8 mouse cellular contexts compared by ENCODE assay signal in the genomic region with DNA sequence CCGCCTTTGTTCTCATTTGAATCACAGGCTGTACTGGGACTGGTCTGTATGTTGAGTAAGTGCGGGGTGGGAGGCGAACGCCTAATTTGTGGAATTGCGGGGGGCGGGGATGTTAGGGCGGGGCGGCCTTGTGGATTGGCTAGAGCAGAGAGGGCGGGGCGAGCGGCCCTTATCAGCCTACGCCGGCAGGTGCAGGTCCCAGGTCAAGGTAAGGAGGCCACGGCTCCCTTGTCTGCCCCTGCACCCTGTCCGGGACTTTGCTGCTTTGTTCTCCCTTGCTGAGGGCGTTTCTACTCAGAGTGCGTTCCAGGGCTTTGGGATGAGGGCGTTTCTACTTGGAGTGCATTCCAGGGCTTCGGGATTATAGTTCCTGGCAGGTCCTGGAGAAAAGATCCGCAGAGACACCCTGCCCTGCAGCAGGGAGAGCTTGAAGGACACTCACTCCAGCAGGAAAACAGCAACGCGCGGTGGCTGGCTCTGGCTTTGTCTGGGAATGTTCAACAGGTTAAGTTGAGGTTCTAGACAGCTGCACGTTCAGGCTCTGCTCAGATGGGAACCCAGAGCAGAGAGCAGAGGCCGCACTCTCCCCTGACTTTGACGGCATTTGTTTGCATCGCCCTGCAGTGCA.
DNase-seq lines count a peak whose midpoint lies in the region; ATAC-seq lines count a peak whose summit lies in the region.

No protein-coding gene starts in this region.

- ATAC-seq in embryonic facial prominence, embryonic 15.5 days (ENCODE audit: insufficient number of reproducible peaks, low FRiP score, low TSS enrichment, low read depth), result peak; percentile 90
- peak; percentile 69 for ATAC-seq in heart, embryonic 15.5 days (replicated peaks; ENCODE audit: insufficient number of reproducible peaks, insufficient read depth, low FRiP score, low read depth)
- ATAC-seq in stomach, embryonic 15.5 days (ENCODE audit: insufficient read depth, low FRiP score, low read depth), result peak; percentile 94
- no peak for ATAC-seq in megakaryocyte progenitor cell, adult 5-6 weeks (replicated peaks; ENCODE audit: poor library complexity)

- H3K4me1 ChIP-seq in embryonic facial prominence, embryonic 15.5 days, result peaks cover 48% of the 10 kb centered on the region
- H3K4me1 ChIP-seq in heart, embryonic 15.5 days (replicated peaks), result peaks cover 58% of the 10 kb centered on the region
- H3K4me1 ChIP-seq in stomach, embryonic 15.5 days, result peaks cover 39% of the 10 kb centered on the region

- H3K27ac ChIP-seq in embryonic facial prominence, embryonic 15.5 days (replicated peaks), result peak overlapping the region; percentile 90
- peak overlapping the region; percentile 87 for H3K27ac ChIP-seq in heart, embryonic 15.5 days
- peak overlapping the region; percentile 91 for H3K27ac ChIP-seq in stomach, embryonic 15.5 days

- H3K9me3 ChIP-seq in embryonic facial prominence, embryonic 15.5 days (replicated peaks), result no peaks in the 10 kb centered on the region
- no peaks in the 10 kb centered on the region for H3K9me3 ChIP-seq in heart, embryonic 15.5 days (replicated peaks)
- no peaks in the 10 kb centered on the region for H3K9me3 ChIP-seq in stomach, embryonic 15.5 days

- no peaks in the 10 kb centered on the region for H3K27me3 ChIP-seq in embryonic facial prominence, embryonic 15.5 days
- H3K27me3 ChIP-seq in heart, embryonic 15.5 days, result no peaks in the 10 kb centered on the region
- H3K27me3 ChIP-seq in stomach, embryonic 15.5 days (replicated peaks), result no peaks in the 10 kb centered on the region

- no peaks in the 10 kb centered on the region for H3K36me3 ChIP-seq in embryonic facial prominence, embryonic 15.5 days
- no peaks in the 10 kb centered on the region for H3K36me3 ChIP-seq in heart, embryonic 15.5 days
- H3K36me3 ChIP-seq in stomach, embryonic 15.5 days, result no peaks in the 10 kb centered on the region

- peak overlapping the region; percentile 60 for H3K4me2 ChIP-seq in embryonic facial prominence, embryonic 15.5 days (replicated peaks)
- peak overlapping the region; percentile 67 for H3K4me2 ChIP-seq in heart, embryonic 15.5 days
- H3K4me2 ChIP-seq in stomach, embryonic 15.5 days, result peak overlapping the region; percentile 58

- peak; percentile 87 for DNase-seq in adrenal gland, adult 2 months
- peak; percentile 87 for DNase-seq in kidney, postnatal 10 days
- DNase-seq in lung, postnatal 36 days, result peak; percentile 90
- DNase-seq in frontal cortex, postnatal 14 days (ENCODE audit: low spot score in 2 of 2), result no peak

- H3K9ac ChIP-seq in embryonic facial prominence, embryonic 15.5 days, result peak overlapping the region; percentile 31
- H3K9ac ChIP-seq in heart, embryonic 15.5 days, result peak overlapping the region; percentile 56
- H3K9ac ChIP-seq in stomach, embryonic 15.5 days, result 0 out of 2 replicates have a peak overlapping the region, but pooled peaks have one; percentile 19

- H3K4me3 ChIP-seq in embryonic facial prominence, embryonic 15.5 days (replicated peaks), result peak overlapping the region; percentile 56
- H3K4me3 ChIP-seq in heart, embryonic 15.5 days, result peak overlapping the region; percentile 53
- H3K4me3 ChIP-seq in stomach, embryonic 15.5 days (replicated peaks), result peak overlapping the region; percentile 46

- WGBS in embryonic facial prominence, embryonic 15.5 days, result 2% methylated on average over 27 of the region's 27 CpGs
- WGBS in heart, embryonic 15.5 days, result 7% methylated on average over 27 of the region's 27 CpGs
- WGBS in stomach, embryonic 15.5 days, result 15% methylated on average over 27 of the region's 27 CpGs

Comparison
In these comparisons a context has a peak if more than half of its experiments do, and no peak if none do; other contexts are left out.
1. DNase-seq: peak in adrenal gland, adult 2 months (single experiment), kidney, postnatal 10 days (single experiment) and lung, postnatal 36 days (single experiment); none in frontal cortex, postnatal 14 days (0 of 2).
2. Peak in every context shown above with its lines, with median percentiles within 50 percentile points of each other: H3K27ac ChIP-seq, H3K4me2 ChIP-seq, H3K4me3 ChIP-seq and H3K9ac ChIP-seq.